Mouse (Mus musculus) limb, embryonic 15.5 days (tissue): ENCODE data around the gene Ly75. TPM values are rescaled to one million over a fixed set of nuclear protein-coding genes. Genes with fewer than 3 reads are reported as not detected.

Experiments used
- ATAC-seq: fragments of 200-750 bp; cut with Nextera tagmentation; 2 replicates; pipeline ENCODE4 v1.8.0; 2017; ENCODE audit warnings: low read depth, moderate TSS enrichment; ENCODE audit not compliant: insufficient number of reproducible peaks, low FRiP score, low TSS enrichment
- H3K27ac ChIP-seq: fragments of 300-500 bp; sonication (generic); 2 replicates; pipeline ENCODE4 v1.5.1; 2015; ENCODE audit warnings: moderate library complexity, mild to moderate bottlenecking, inconsistent platforms
- H3K27me3 ChIP-seq: fragments of 300-500 bp; sonication (generic); 2 replicates; pipeline ENCODE4 v1.6.1; 2015; ENCODE audit warnings: inconsistent platforms
- H3K36me3 ChIP-seq: fragments of 300-500 bp; sonication (generic); 2 replicates; pipeline ENCODE4 v1.6.1; 2015; ENCODE audit warnings: inconsistent platforms
- H3K4me1 ChIP-seq: fragments of 300-500 bp; sonication (generic); 2 replicates; pipeline ENCODE4 v1.6.1; 2015; ENCODE audit warnings: inconsistent platforms
- H3K4me2 ChIP-seq: fragments of 300-500 bp; sonication (generic); 2 replicates; pipeline ENCODE4 v1.6.1; 2015; ENCODE audit warnings: mild to moderate bottlenecking, inconsistent platforms
- H3K4me3 ChIP-seq: fragments of 300-500 bp; sonication (generic); 2 replicates; pipeline ENCODE4 v1.5.1; 2015; ENCODE audit warnings: mild to moderate bottlenecking, inconsistent platforms
- H3K9ac ChIP-seq: fragments of 300-500 bp; sonication (generic); 2 replicates; pipeline ENCODE4 v1.6.1; 2015; ENCODE audit warnings: inconsistent platforms
- H3K9me3 ChIP-seq: fragments of 300-500 bp; sonication (generic); 2 replicates; pipeline ENCODE4 v1.6.1; 2016; ENCODE audit warnings: inconsistent platforms
- WGBS: fragments of 180-500 bp; shearing (Covaris S2); methylation state at CpG from one replicate; pipeline ENCODE4 v1.1.7; 2015; 5-methylcytosine and 5-hydroxymethylcytosine counted together
- polyA plus RNA-seq: library from polyadenylated mRNA; unstranded; fragments of >200 nt; fragmentation: Nextera tagmentation; extraction: Ambion mirVana; gene quantifications from 2 replicates; pipeline ENCODE4 v1.2.1, GENCODE M21; 2015

Gene Ly75
- polyA plus RNA-seq, 1 experiment from 2014 or later, result 0.73 TPM

DNA sequence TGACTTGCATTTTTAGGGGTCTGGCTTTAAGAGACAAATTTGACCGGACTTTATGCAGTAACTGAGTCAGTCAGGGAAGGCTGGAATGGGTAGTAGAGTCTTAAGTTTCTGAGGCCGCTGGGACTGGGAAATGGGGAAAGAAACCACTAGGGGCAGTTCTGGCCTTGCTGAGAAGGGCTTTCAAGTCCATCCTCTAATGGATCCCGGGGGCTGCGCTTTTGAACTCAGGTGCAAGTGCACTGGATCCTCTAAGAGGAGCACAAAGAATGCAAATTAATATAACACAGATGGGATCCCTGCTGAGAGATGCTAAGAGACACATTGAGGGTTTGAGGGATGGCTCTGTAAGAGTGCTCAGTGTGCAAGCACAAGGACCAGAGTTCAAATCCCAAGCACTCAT lies 91.7 kb downstream of the Ly75 start:
- Histone ChIP-seq H3K4me1 (no peaks in the 10 kb centered on the region), H3K9ac (no peak overlapping the region), H3K4me2 (no peak overlapping the region), H3K9me3 (no peaks in the 10 kb centered on the region), H3K36me3 (no peaks in the 10 kb centered on the region), H3K27ac (no peak overlapping the region), H3K4me3 (no peak overlapping the region), H3K27me3 (no peaks in the 10 kb centered on the region)
- no peak for ATAC-seq
- 70% methylated on average over 4 of the region's 4 CpGs for WGBS

- H3K27ac ChIP-seq, result no peak overlapping the region
- no peak for ATAC-seq
- H3K9me3 ChIP-seq, result no peaks in the 10 kb centered on the region
- H3K4me3 ChIP-seq, result no peak overlapping the region
- WGBS, result 73% methylated on average over 1 of the region's 1 CpGs
- H3K4me2 ChIP-seq, result no peak overlapping the region
- no peaks in the 10 kb centered on the region for H3K27me3 ChIP-seq
- no peaks in the 10 kb centered on the region for H3K36me3 ChIP-seq
- no peak overlapping the region for H3K9ac ChIP-seq
- H3K4me1 ChIP-seq, result no peaks in the 10 kb centered on the region
Measured at GRCm38 (mm10) chr2:60289451-60289850, 93.7 kb downstream of the Ly75 start.

- H3K4me3 ChIP-seq, result no peak overlapping the region
- 84% methylated on average over 4 of the region's 4 CpGs for WGBS
- no peaks in the 10 kb centered on the region for H3K27me3 ChIP-seq
- H3K9me3 ChIP-seq, result no peaks in the 10 kb centered on the region
- no peaks in the 10 kb centered on the region for H3K36me3 ChIP-seq
- no peak for ATAC-seq
- H3K4me1 ChIP-seq, result peaks cover 4% of the 10 kb centered on the region
- H3K27ac ChIP-seq, result no peak overlapping the region
- H3K9ac ChIP-seq, result no peak overlapping the region
- no peak overlapping the region for H3K4me2 ChIP-seq
Measured at GRCm38 (mm10) chr2:60288606-60289005, 94.5 kb downstream of the Ly75 start.

DNA sequence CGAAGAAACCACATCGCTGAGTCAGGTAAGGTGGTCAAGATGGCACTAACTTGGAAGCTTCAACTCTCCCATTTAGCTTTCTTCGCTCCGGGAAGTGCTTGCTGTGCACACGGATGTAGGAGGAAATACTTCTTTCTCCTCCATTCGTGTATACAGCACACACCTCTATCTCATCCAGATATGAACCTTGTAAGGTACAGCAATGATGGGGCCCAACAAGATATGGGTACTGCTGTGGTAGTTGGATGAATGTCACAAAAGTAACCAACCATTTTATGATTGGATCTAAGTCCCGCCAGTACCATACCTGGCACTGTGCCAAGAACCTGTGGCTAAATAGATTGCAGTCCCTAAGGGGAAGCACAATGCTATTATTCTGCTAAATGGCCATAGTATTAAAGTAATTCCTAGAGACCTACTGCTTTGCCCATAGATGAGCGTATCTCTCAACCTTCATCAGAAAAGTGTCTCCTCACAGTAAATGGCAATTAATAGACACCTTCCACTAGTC lies 97.9 kb downstream of the Ly75 start:
- WGBS, result 84% methylated on average over 8 of the region's 8 CpGs
- Histone ChIP-seq H3K4me3 (no peak overlapping the region), H3K4me2 (no peak overlapping the region), H3K4me1 (peaks cover 7% of the 10 kb centered on the region), H3K36me3 (no peaks in the 10 kb centered on the region), H3K9ac (no peak overlapping the region), H3K27ac (no peak overlapping the region), H3K9me3 (no peaks in the 10 kb centered on the region), H3K27me3 (no peaks in the 10 kb centered on the region)
- ATAC-seq, result no peak

GRCm38 (mm10) chr2:60284467-60284821 lies 98.7 kb downstream of the Ly75 start, which contains the start of gene Cd302:
Cd302 (minus strand) TSS chr2:60284488.
- no peaks in the 10 kb centered on the region for H3K36me3 ChIP-seq
- no peak for ATAC-seq
- H3K27ac ChIP-seq, result peak within 1 kb of the TSS; percentile 5; the same call in 1 of the 2 replicates
- peaks cover 7% of the 10 kb centered on the region for H3K4me1 ChIP-seq
- H3K27me3 ChIP-seq, result no peaks in the 10 kb centered on the region
- peak within 1 kb of the TSS; percentile 66 for H3K9ac ChIP-seq
- no peaks in the 10 kb centered on the region for H3K9me3 ChIP-seq
- H3K4me3 ChIP-seq, result peak within 1 kb of the TSS; percentile 54
- WGBS, result 50% methylated on average over 4 of the region's 4 CpGs
- H3K4me2 ChIP-seq, result peak within 1 kb of the TSS; percentile 95

DNA sequence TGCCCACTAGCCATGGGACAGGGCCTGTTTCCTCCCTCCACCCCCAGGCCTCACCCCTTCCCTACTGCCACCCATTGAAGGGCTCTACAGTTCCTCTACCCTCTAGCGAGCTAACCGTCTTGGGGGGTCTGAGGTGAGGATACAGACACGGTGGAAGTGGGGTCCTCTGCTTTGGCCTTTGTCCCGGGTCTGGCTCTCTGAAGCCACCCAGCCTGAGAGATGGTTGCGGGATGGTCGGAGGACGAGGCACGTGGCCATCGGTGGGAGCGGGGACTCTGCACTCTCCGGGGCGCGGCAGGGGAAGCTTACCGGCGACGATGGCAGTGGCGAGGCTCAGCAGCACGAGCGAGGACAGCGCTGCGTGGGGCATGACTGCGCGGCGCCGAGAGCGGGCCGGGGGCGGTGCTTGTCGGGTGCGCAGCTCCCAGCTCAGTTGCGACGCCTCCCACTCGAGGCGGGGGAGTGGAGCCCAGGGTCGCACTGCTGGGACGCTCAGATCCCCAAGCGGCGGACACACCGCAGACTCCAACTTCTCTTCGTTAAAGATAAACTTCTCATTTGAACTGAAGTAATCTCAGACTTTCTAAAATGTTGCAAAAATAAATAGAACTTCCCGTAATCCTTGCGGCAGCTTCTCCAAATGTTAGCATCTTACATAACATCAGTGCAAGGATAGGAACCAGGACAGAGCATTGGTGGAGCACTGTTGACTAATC lies 99.2 kb downstream of the Ly75 start:
- Histone ChIP-seq H3K9ac (peak overlapping the region; percentile 66), H3K4me2 (peak overlapping the region; percentile 95), H3K4me3 (peak overlapping the region; percentile 54), H3K9me3 (no peaks in the 10 kb centered on the region), H3K4me1 (peaks cover 7% of the 10 kb centered on the region), H3K27me3 (no peaks in the 10 kb centered on the region), H3K27ac (peak overlapping the region; percentile 4; the same call in 1 of the 2 replicates), H3K36me3 (no peaks in the 10 kb centered on the region)
- WGBS, result under 1% methylated on average over 42 of the region's 42 CpGs
- peak; percentile 75 for ATAC-seq

DNA sequence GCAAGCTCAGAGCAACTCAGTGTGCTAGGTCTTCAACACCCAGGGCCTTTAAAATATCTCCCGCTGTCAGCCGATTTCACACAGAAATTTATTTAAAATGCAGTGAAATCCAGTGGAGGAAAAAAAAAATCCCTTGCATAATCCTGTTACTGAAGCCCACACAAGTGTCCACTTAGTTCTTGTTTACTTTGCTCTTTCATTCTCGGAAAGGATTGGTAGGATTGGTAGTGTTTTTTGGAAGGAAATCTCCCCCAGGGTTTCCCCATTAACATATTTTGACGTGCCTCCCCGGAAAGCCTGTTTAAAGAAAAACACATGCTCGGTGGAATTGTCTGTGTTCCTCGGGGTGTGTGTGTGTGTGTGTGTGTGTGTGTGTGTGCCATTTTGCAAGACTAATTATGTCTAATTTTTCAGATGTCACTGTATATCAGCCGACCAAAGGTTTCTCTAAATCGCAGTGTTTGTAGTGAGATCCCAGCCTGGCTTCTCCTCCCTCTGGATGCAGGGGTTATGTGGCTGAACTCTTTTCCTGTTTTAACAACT lies 99.8 kb downstream of the Ly75 start:
- Histone ChIP-seq H3K27me3 (no peaks in the 10 kb centered on the region), H3K9ac (0 out of 2 replicates have a peak overlapping the region, but pooled peaks have one; percentile 66), H3K4me3 (peak overlapping the region; percentile 54), H3K4me1 (peaks cover 7% of the 10 kb centered on the region), H3K36me3 (no peaks in the 10 kb centered on the region), H3K27ac (peak overlapping the region; percentile 5; the same call in 1 of the 2 replicates), H3K9me3 (no peaks in the 10 kb centered on the region), H3K4me2 (peak overlapping the region; percentile 95)
- no peak for ATAC-seq
- 8% methylated on average over 9 of the region's 9 CpGs for WGBS

DNA sequence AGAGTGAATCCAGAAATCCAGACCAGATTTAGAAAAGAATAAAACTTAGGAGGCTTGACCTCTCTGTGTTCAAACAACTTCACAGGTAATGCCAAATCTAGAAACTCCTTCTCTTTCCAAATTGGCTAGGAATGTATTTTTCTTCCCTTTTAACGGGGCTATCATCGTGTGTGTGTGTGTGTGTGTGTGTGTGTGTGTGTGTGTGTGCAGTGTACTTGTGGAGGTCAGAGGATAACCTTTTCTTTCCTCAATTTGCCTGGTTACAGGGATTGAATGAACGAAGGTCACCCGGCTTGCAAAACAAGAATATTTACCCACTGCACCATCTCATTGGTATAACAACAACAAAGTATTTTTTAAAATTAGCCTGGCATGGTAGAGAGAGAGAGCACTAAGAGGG lies 100.5 kb downstream of the Ly75 start:
- H3K4me3 ChIP-seq, result no peak overlapping the region
- H3K9ac ChIP-seq, result no peak overlapping the region

DNA sequence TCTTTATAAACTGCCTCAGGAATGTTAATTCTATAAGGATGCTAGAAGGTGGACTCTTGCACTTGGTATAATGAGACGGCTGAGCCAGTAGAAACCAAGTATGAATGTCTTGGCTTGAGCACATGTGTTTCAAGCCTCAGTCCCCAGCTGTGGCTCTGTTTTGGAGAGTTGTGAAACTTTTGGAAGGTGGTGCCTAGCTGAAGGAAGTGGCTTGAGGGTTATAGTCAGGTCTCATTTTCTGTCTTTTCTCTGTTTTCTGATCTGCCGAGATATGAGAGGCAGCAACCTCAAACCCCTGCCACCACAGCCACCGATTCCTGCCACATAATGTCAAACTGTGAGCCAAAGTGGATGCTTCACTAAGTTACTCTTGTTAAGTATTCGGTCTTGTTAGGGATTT lies 104.5 kb downstream of the Ly75 start:
- Histone ChIP-seq H3K9me3 (no peaks in the 10 kb centered on the region), H3K4me3 (no peak overlapping the region), H3K4me2 (no peak overlapping the region), H3K9ac (no peak overlapping the region), H3K27ac (no peak overlapping the region), H3K4me1 (peaks cover 3% of the 10 kb centered on the region), H3K36me3 (no peaks in the 10 kb centered on the region), H3K27me3 (no peaks in the 10 kb centered on the region)
- WGBS, result 85% methylated on average over 4 of the region's 4 CpGs
- ATAC-seq, result no peak

More for the DNA sequence above, 100.5 kb downstream of the Ly75 start:
- no peaks in the 10 kb centered on the region for H3K27me3 ChIP-seq
- H3K27ac ChIP-seq, result no peak overlapping the region
- ATAC-seq, result no peak
- H3K9me3 ChIP-seq, result no peaks in the 10 kb centered on the region
- WGBS, result 77% methylated on average over 4 of the region's 4 CpGs
- H3K4me2 ChIP-seq, result no peak overlapping the region
- H3K36me3 ChIP-seq, result no peaks in the 10 kb centered on the region
- H3K4me1 ChIP-seq, result peaks cover 7% of the 10 kb centered on the region

- no peak overlapping the region for H3K27ac ChIP-seq
- 90% methylated on average over 14 of the region's 14 CpGs for WGBS
- no peak overlapping the region for H3K9ac ChIP-seq
- ATAC-seq, result no peak
- H3K36me3 ChIP-seq, result no peaks in the 10 kb centered on the region
- peaks cover 8% of the 10 kb centered on the region; the same call in 1 of the 2 replicates for H3K4me1 ChIP-seq
- no peak overlapping the region for H3K4me3 ChIP-seq
- H3K27me3 ChIP-seq, result no peaks in the 10 kb centered on the region
- no peaks in the 10 kb centered on the region for H3K9me3 ChIP-seq
- no peak overlapping the region for H3K4me2 ChIP-seq
Measured at GRCm38 (mm10) chr2:60269856-60270479, 113.1 kb downstream of the Ly75 start.

GRCm38 (mm10) chr2:60267567-60267966 lies 115.5 kb downstream of the Ly75 start:
- Histone ChIP-seq H3K27me3 (no peaks in the 10 kb centered on the region), H3K27ac (peak overlapping the region; percentile 27; the same call in 1 of the 2 replicates), H3K4me3 (no peak overlapping the region), H3K9me3 (no peaks in the 10 kb centered on the region), H3K9ac (no peak overlapping the region), H3K36me3 (no peaks in the 10 kb centered on the region), H3K4me2 (no peak overlapping the region), H3K4me1 (peaks cover 8% of the 10 kb centered on the region; the same call in 1 of the 2 replicates)
- ATAC-seq, result no peak
- 21% methylated on average over 1 of the region's 1 CpGs for WGBS
